Mouse (Mus musculus) thymus, adult 18-20 months (tissue): Measurements from ENCODE around the gene Tbx1.
"Not testable (repeated sequence)": the region's sequence is repeated elsewhere in the genome, so short reads cannot be mapped to it uniquely, and the experiment has no call there.

Experiments used
- DNase-seq, 2 experiments: peaks; one replicate each; pipeline ENCODE4 v3.0.0; 2022; ENCODE audit warnings: mixed read lengths in 2 of 2

Tbx1 gene

DNA sequence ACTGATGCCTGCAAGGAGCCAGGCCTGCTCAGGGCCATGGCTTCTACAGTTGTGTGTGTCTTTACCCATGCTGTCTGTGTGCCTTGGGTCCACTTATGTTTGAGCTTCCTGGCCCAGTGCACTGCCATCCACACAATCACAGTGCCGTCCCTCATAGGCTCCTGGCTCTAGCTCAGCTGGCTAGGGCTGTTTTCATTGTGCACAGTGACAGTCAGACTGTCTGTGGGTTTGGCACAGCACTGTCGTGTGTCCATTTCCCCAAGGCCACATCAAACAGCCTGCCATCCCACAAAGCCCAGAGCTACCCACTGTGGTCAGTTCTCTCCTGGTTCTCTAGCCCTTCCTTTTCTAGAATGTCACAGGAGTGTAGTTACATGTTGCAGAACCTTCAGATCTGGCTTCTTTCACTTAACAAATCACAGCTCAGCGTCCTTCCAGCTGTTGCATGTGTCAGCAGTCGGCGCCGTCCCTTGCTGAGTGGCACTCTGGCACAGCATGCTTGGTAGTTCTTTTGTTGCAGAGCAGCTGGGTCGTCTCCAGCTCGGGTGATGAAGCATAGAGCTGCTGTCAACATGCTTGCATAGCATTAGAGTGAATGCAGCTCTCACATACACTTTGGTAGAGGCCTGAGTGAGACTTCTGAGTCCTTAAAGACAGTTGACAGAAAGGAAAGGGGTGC is 47.2 kb downstream of the Tbx1 start:
- no peak for DNase-seq

DNA sequence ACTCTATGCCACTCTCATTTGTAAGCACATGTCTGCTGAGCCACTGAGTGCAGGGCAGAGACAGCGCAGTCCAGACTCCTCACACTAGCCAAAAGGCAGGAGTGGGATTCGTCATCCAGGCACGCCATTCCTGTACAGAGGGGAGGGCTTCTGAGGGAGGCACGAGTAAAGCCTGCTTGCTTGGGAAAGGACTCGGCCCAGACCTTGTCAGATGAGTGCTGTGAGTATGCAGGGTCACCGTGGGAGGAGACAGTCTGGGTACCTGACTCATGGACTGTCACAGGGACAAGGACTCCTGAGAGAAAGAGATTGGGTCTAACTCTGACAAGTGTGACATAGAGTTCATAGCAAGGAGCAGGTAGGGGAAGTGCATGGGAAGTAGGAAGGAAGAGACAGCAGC is 51.2 kb downstream of the Tbx1 start:
- DNase-seq, result no peak

DNA sequence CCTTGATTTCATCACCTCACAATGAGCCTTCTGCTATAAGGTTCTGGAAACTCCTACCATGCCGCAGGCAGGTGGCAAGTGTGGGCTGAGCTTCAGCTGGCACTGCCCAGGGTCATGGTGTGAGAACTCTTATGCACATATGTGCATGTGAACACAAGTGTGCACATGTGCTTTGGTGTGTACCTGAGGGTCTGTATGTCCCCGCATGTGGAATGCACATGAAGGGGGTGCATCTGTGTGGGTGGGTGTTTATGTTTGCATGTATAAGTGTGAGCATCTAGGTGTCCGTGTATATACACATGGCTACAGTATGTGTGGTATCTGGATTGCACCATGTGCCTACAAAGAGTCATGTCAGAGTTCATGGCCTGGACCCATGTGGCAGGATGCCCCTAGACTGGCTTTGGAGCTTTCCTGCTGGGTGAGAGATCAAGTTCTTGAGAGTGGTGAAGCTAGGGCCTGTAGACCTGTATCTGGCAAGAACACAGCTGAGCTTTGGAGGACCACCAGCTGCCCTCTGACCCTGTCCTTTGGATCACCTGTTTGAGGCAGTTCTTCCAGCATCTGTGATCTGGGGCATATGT is 53.0 kb downstream of the Tbx1 start:
- no peak for DNase-seq

DNA sequence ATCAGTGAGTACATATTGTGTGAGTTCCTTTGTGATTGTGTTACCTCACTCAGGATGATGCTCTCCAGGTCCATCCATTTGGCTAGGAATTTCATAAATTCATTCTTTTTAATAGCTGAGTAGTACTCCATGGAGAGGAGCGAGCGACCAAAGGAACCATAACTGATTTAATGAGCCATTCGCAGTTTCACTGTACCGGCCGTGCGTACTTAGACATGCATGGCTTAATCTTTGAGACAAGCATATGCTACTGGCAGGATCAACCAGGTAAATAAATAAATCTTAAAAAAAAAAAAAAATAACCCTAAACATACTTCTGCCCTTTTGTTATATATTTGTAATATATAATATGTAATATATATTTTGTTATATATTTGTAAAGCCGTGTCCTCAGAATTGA is 57.4 kb downstream of the Tbx1 start:
- not testable (repeated sequence) for DNase-seq
